Mouse (Mus musculus) right cerebral cortex, adult 2 months (tissue): ENCODE measurements at regions not wholly inside any gene's neighbourhood (a gene's known extent, or its start where the extent isn't known, plus 50 kb on each side); places are given as distances from the start of the nearest gene placed in this dataset.

ENCODE experiments used
- DNase-seq, 2 experiments: peaks; one replicate each; pipeline ENCODE4 v3.0.0; 2021 to 2022; ENCODE audit warnings: low spot score in 2 of 2

GRCm38 (mm10) chr15:5355332-5355731 lies 111.3 kb upstream of the Ptger4 start:
- DNase-seq = no peak

- no peak for DNase-seq
These were observed 110.3 kb upstream of the Ptger4 start for GRCm38 (mm10) chr15:5354328-5354727.

DNA sequence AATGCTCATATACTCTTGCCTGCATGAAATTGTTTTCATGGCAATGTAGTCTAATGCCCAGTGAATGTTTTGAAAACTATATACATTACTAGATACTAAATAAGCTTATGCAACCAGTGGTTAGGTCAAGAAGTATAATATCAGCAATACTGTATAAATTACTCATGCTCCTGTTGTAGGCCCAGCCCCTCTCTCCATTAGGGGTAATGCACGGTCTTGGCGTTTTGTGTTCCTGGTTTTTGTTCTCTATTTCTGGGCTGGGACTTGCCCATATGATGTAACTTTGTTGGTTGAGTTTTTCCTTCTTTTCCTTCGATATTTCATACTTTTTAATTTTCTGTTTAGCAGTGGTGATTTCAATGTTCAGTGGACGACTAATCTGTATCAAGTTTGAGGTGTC lies 104.9 kb upstream of the Ptger4 start:
- no peak for DNase-seq

GRCm38 (mm10) chr15:5347674-5348073 lies 103.7 kb upstream of the Ptger4 start:
- no peak for DNase-seq

- DNase-seq = no peak
These were observed 103.0 kb upstream of the Ptger4 start for GRCm38 (mm10) chr15:5346955-5347354.

- peak in 1 of 2 experiments; percentile 3 for DNase-seq
These were observed 99.8 kb upstream of the Ptger4 start for GRCm38 (mm10) chr15:5343794-5344193.

GRCm38 (mm10) chr15:5335528-5336268 lies 91.7 kb upstream of the Ptger4 start:
- no peak for DNase-seq

DNA sequence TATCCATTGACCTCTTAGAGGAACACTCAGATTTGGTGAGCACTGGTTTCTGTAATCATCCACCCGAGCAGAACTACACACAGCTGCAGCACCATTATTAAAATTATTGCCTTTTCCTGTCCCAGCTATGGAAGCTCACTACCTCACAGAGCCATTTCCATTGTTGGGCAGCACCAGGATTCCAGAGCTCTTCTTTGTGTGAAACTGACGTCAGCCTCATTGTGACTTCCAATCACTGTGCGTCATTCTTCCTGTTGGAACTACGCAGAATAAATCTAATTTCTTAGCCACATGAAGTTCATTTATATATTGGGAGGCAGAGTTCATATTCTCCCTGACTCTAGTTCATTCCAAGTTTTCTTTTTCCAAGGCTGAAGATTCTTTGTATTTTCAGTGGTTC lies 83.0 kb upstream of the Ptger4 start:
- DNase-seq = no peak

- DNase-seq = no peak
These were observed 77.7 kb upstream of the Ptger4 start for GRCm38 (mm10) chr15:5321691-5322090.

GRCm38 (mm10) chr15:5312231-5312630 lies 68.2 kb upstream of the Ptger4 start:
- no peak for DNase-seq

DNA sequence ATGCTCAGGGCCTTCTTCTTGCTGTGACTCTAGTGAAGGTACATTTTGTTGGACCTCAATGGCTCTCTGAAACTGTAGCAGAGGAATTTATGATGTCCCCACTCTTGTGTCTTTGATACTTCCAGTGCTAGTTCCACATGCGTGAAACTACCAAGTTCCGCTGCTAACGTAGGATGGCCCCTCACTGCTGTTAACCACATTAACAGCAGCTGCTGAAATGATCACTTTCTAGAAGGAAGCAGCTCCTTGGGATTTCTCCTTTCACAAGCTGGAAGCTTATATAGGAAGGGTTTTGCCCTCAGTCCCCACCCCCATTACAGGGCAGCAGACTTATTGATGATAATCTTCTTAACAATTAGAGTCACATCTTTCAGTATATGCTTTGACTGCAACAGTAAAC lies 66.0 kb upstream of the Ptger4 start:
- no peak for DNase-seq

- no peak for DNase-seq
These were observed 58.4 kb upstream of the Ptger4 start for GRCm38 (mm10) chr15:5302403-5302802.

- DNase-seq = no peak
These were observed 55.8 kb upstream of the Ptger4 start for GRCm38 (mm10) chr15:5299807-5300206.

DNA sequence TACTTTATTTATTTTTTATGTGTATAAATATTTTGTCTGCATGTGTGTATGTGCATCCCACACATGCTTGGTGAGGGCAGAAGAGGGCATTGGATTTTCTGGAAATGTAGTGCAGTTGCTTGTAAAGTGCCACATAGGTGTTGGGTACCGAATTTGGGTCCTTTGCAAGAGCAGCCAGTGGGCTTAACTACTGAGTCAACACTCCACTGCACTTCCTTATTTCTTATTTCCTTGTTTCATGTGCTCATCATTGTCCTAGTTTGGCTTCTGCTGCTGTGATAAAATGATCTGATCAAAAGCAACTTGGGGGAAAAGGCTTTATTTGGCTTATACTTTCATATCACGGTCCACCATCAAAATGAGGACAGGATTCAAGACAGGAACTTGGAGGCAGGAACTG lies 53.0 kb upstream of the Ptger4 start:
- no peak for DNase-seq
